Mouse (Mus musculus) hindbrain, embryonic 13.5 days (tissue): ENCODE measurements around the gene R3hcc1l. TPM values are rescaled to one million over a fixed set of nuclear protein-coding genes. Genes with fewer than 3 reads are reported as not detected.

Experiments
- ATAC-seq: fragments of 200-750 bp; cut with Nextera tagmentation; 2 replicates; pipeline ENCODE4 v1.8.0; 2017; ENCODE audit warnings: moderate TSS enrichment; ENCODE audit not compliant: low FRiP score
- H3K27ac ChIP-seq: fragments of 300-500 bp; sonication (generic); 2 replicates; pipeline ENCODE4 v1.5.1; 2015; ENCODE audit warnings: inconsistent platforms, mild to moderate bottlenecking, moderate library complexity
- H3K27me3 ChIP-seq: fragments of 300-500 bp; sonication (generic); 2 replicates; pipeline ENCODE4 v1.6.1; 2015; ENCODE audit warnings: mild to moderate bottlenecking, inconsistent platforms
- H3K36me3 ChIP-seq: fragments of 300-500 bp; sonication (generic); 2 replicates; pipeline ENCODE4 v1.6.1; 2015; ENCODE audit warnings: mild to moderate bottlenecking, inconsistent platforms
- H3K4me1 ChIP-seq: fragments of 300-500 bp; sonication (generic); replicated peaks from 2 replicates; pipeline ENCODE4 v1.6.1; 2015; ENCODE audit warnings: inconsistent platforms
- H3K4me2 ChIP-seq: fragments of 300-500 bp; sonication (generic); 2 replicates; pipeline ENCODE4 v1.6.1; 2015; ENCODE audit warnings: inconsistent platforms, mild to moderate bottlenecking, moderate library complexity
- H3K4me3 ChIP-seq: fragments of 300-500 bp; sonication (generic); 2 replicates; pipeline ENCODE4 v1.5.1; 2015; ENCODE audit warnings: mild to moderate bottlenecking, inconsistent platforms
- H3K9ac ChIP-seq: fragments of 300-500 bp; sonication (generic); 2 replicates; pipeline ENCODE4 v1.6.1; 2015; ENCODE audit warnings: mild to moderate bottlenecking, inconsistent platforms
- H3K9me3 ChIP-seq: fragments of 300-500 bp; sonication (generic); 2 replicates; pipeline ENCODE4 v1.6.1; 2016; ENCODE audit warnings: inconsistent platforms
- WGBS: fragments of 180-500 bp; shearing (Covaris S2); methylation state at CpG from one replicate; pipeline ENCODE4 v1.1.7; 2015; 5-methylcytosine and 5-hydroxymethylcytosine counted together
- polyA plus RNA-seq: library from polyadenylated mRNA; unstranded; fragments of >200 nt; fragmentation: Nextera tagmentation; extraction: Ambion mirVana; gene quantifications from 2 replicates; pipeline ENCODE4 v1.2.1, GENCODE M21; 2015

The R3hcc1l gene
- polyA plus RNA-seq, 1 experiment from 2014 or later = 15.8 TPM

- Histone ChIP-seq H3K36me3 (peaks cover 4% of the 10 kb centered on the region), H3K4me3 (no peak overlapping the region), H3K4me1 (no peaks in the 10 kb centered on the region), H3K27me3 (no peaks in the 10 kb centered on the region), H3K4me2 (no peak overlapping the region), H3K27ac (no peak overlapping the region), H3K9ac (no peak overlapping the region), H3K9me3 (no peaks in the 10 kb centered on the region)
- ATAC-seq = no peak
- 70% methylated on average over 1 of the region's 1 CpGs for WGBS
Observed at GRCm38 (mm10) chr19:42589246-42589645, 70.7 kb downstream of the R3hcc1l start.

- H3K9me3 ChIP-seq = no peaks in the 10 kb centered on the region
- no peak overlapping the region for H3K27ac ChIP-seq
- no peak overlapping the region for H3K4me3 ChIP-seq
- no peak overlapping the region for H3K4me2 ChIP-seq
- no peak for ATAC-seq
- H3K4me1 ChIP-seq = no peaks in the 10 kb centered on the region
- H3K9ac ChIP-seq = no peak overlapping the region
- WGBS = 56% methylated on average over 14 of the region's 14 CpGs
- no peaks in the 10 kb centered on the region for H3K27me3 ChIP-seq
- H3K36me3 ChIP-seq = peaks cover 15% of the 10 kb centered on the region
Observed at GRCm38 (mm10) chr19:42591534-42591933, 73.0 kb downstream of the R3hcc1l start.

- Histone ChIP-seq H3K36me3 (peaks cover 15% of the 10 kb centered on the region), H3K9ac (no peak overlapping the region), H3K4me3 (no peak overlapping the region), H3K27me3 (no peaks in the 10 kb centered on the region), H3K4me1 (no peaks in the 10 kb centered on the region), H3K27ac (no peak overlapping the region), H3K9me3 (no peaks in the 10 kb centered on the region), H3K4me2 (no peak overlapping the region)
- 92% methylated on average over 6 of the region's 6 CpGs for WGBS
- ATAC-seq = no peak
Observed at GRCm38 (mm10) chr19:42593456-42593855, 74.9 kb downstream of the R3hcc1l start.

- Histone ChIP-seq H3K9me3 (no peaks in the 10 kb centered on the region), H3K4me2 (no peak overlapping the region), H3K4me3 (no peak overlapping the region), H3K27me3 (no peaks in the 10 kb centered on the region), H3K4me1 (no peaks in the 10 kb centered on the region), H3K36me3 (peaks cover 15% of the 10 kb centered on the region), H3K27ac (no peak overlapping the region), H3K9ac (no peak overlapping the region)
- ATAC-seq = no peak
- 98% methylated on average over 6 of the region's 6 CpGs for WGBS
Observed at GRCm38 (mm10) chr19:42595066-42595465, 76.5 kb downstream of the R3hcc1l start.

GRCm38 (mm10) chr19:42597286-42597685, 78.7 kb downstream of the R3hcc1l start:
- Histone ChIP-seq H3K4me1 (peaks cover 11% of the 10 kb centered on the region), H3K4me2 (no peak overlapping the region), H3K4me3 (no peak overlapping the region), H3K9ac (no peak overlapping the region), H3K27ac (no peak overlapping the region), H3K9me3 (no peaks in the 10 kb centered on the region), H3K27me3 (no peaks in the 10 kb centered on the region), H3K36me3 (peaks cover 11% of the 10 kb centered on the region; the same call in 1 of the 2 replicates)
- WGBS = 97% methylated on average over 12 of the region's 12 CpGs
- ATAC-seq = no peak

- Histone ChIP-seq H3K9me3 (no peaks in the 10 kb centered on the region), H3K27me3 (no peaks in the 10 kb centered on the region), H3K4me2 (no peak overlapping the region), H3K27ac (no peak overlapping the region), H3K4me1 (peaks cover 11% of the 10 kb centered on the region), H3K4me3 (no peak overlapping the region), H3K36me3 (peaks cover 11% of the 10 kb centered on the region; the same call in 1 of the 2 replicates), H3K9ac (no peak overlapping the region)
- 94% methylated on average over 6 of the region's 6 CpGs for WGBS
- no peak for ATAC-seq
Observed at GRCm38 (mm10) chr19:42597896-42598295, 79.3 kb downstream of the R3hcc1l start.

GRCm38 (mm10) chr19:42599891-42600290, 81.3 kb downstream of the R3hcc1l start:
- no peak overlapping the region for H3K4me2 ChIP-seq
- H3K9ac ChIP-seq = no peak overlapping the region
- peaks cover 19% of the 10 kb centered on the region for H3K4me1 ChIP-seq
- peaks cover 6% of the 10 kb centered on the region; the same call in 1 of the 2 replicates for H3K36me3 ChIP-seq
- no peak overlapping the region for H3K27ac ChIP-seq
- H3K27me3 ChIP-seq = no peaks in the 10 kb centered on the region
- no peak for ATAC-seq
- H3K9me3 ChIP-seq = no peaks in the 10 kb centered on the region
- H3K4me3 ChIP-seq = no peak overlapping the region
- WGBS = 87% methylated on average over 17 of the region's 17 CpGs

GRCm38 (mm10) chr19:42600591-42600990, 82.0 kb downstream of the R3hcc1l start:
- Histone ChIP-seq H3K27me3 (no peaks in the 10 kb centered on the region), H3K4me1 (peaks cover 19% of the 10 kb centered on the region), H3K4me3 (no peak overlapping the region), H3K4me2 (no peak overlapping the region), H3K36me3 (no peaks in the 10 kb centered on the region), H3K9me3 (no peaks in the 10 kb centered on the region), H3K9ac (no peak overlapping the region), H3K27ac (no peak overlapping the region)
- no peak for ATAC-seq
- WGBS = 62% methylated on average over 3 of the region's 3 CpGs

- Histone ChIP-seq H3K36me3 (no peaks in the 10 kb centered on the region), H3K27ac (no peak overlapping the region), H3K9ac (no peak overlapping the region), H3K4me2 (no peak overlapping the region), H3K9me3 (no peaks in the 10 kb centered on the region), H3K4me3 (no peak overlapping the region), H3K4me1 (peaks cover 19% of the 10 kb centered on the region), H3K27me3 (no peaks in the 10 kb centered on the region)
- 75% methylated on average over 2 of the region's 2 CpGs for WGBS
- no peak for ATAC-seq
Observed at GRCm38 (mm10) chr19:42601445-42601844, 82.9 kb downstream of the R3hcc1l start.

- no peak overlapping the region for H3K4me3 ChIP-seq
- no peaks in the 10 kb centered on the region for H3K36me3 ChIP-seq
- H3K4me2 ChIP-seq = no peak overlapping the region
- no peaks in the 10 kb centered on the region for H3K9me3 ChIP-seq
- H3K27me3 ChIP-seq = no peaks in the 10 kb centered on the region
- no peak for ATAC-seq
- WGBS = 54% methylated on average over 8 of the region's 8 CpGs
- H3K9ac ChIP-seq = no peak overlapping the region
- no peak overlapping the region for H3K27ac ChIP-seq
- peaks cover 19% of the 10 kb centered on the region for H3K4me1 ChIP-seq
Observed at GRCm38 (mm10) chr19:42602041-42602440, 83.5 kb downstream of the R3hcc1l start.

GRCm38 (mm10) chr19:42602576-42602975, 84.0 kb downstream of the R3hcc1l start:
- Histone ChIP-seq H3K27ac (no peak overlapping the region), H3K4me3 (no peak overlapping the region), H3K27me3 (no peaks in the 10 kb centered on the region), H3K9ac (no peak overlapping the region), H3K4me2 (no peak overlapping the region), H3K9me3 (no peaks in the 10 kb centered on the region), H3K36me3 (no peaks in the 10 kb centered on the region), H3K4me1 (peaks cover 19% of the 10 kb centered on the region)
- 86% methylated on average over 8 of the region's 8 CpGs for WGBS
- no peak for ATAC-seq

- Histone ChIP-seq H3K9ac (no peak overlapping the region), H3K9me3 (no peaks in the 10 kb centered on the region), H3K27me3 (peaks cover 20% of the 10 kb centered on the region), H3K4me1 (peaks cover 15% of the 10 kb centered on the region), H3K4me3 (no peak overlapping the region), H3K4me2 (no peak overlapping the region), H3K36me3 (no peaks in the 10 kb centered on the region), H3K27ac (no peak overlapping the region)
- 96% methylated on average over 5 of the region's 5 CpGs for WGBS
- ATAC-seq = no peak
Observed at GRCm38 (mm10) chr19:42608082-42608481, 89.5 kb downstream of the R3hcc1l start.

GRCm38 (mm10) chr19:42609716-42610115, 91.2 kb downstream of the R3hcc1l start:
- peaks cover 32% of the 10 kb centered on the region for H3K27me3 ChIP-seq
- H3K9ac ChIP-seq = no peak overlapping the region
- no peak for ATAC-seq
- H3K36me3 ChIP-seq = no peaks in the 10 kb centered on the region
- H3K4me1 ChIP-seq = peaks cover 9% of the 10 kb centered on the region
- no peaks in the 10 kb centered on the region for H3K9me3 ChIP-seq
- H3K27ac ChIP-seq = no peak overlapping the region
- 94% methylated on average over 3 of the region's 3 CpGs for WGBS
- H3K4me2 ChIP-seq = no peak overlapping the region
- H3K4me3 ChIP-seq = no peak overlapping the region
